Mouse (Mus musculus) myocyte (in vitro differentiated cells): Measurements from ENCODE around the gene Sox5. TPM values are rescaled to one million over a fixed set of nuclear protein-coding genes. Genes with fewer than 3 reads are reported as not detected.

Source experiments
- H3K27me3 ChIP-seq: one replicate; pipeline ENCODE4 v1.6.1; 2011; ENCODE audit not compliant: control insufficient read depth, insufficient read depth, insufficient read length
- H3K36me3 ChIP-seq: one replicate; pipeline ENCODE4 v1.6.1; 2011; ENCODE audit not compliant: control insufficient read depth, insufficient read depth
- H3K4me2 ChIP-seq: one replicate; pipeline ENCODE4 v1.6.1; 2011; ENCODE audit warnings: low read depth, control low read depth
- H3K4me3 ChIP-seq: one replicate; pipeline ENCODE4 v1.5.1; 2011; ENCODE audit warnings: mild to moderate bottlenecking, control low read depth, moderate library complexity
- H3K79me2 ChIP-seq: one replicate; pipeline ENCODE4 v1.6.1; 2011; ENCODE audit not compliant: control insufficient read depth, insufficient read depth
- H3ac ChIP-seq: one replicate; pipeline ENCODE4 v1.6.1; 2011; ENCODE audit not compliant: control insufficient read depth, insufficient read length
- CEBPB ChIP-seq: IDR thresholded peaks from 2 replicates; pipeline ENCODE4 v1.6.1; 2011; ENCODE audit warnings: mild to moderate bottlenecking, moderate library complexity; ENCODE audit not compliant: poor library complexity, insufficient read depth, severe bottlenecking
- E2F4 ChIP-seq: IDR thresholded peaks from one replicate; pipeline ENCODE4 v1.6.1; 2011; ENCODE audit warnings: mild to moderate bottlenecking, control low read depth, moderate library complexity; ENCODE audit not compliant: insufficient read depth
- MAX ChIP-seq: IDR thresholded peaks from one replicate; pipeline ENCODE4 v1.6.1; 2011; ENCODE audit warnings: low read depth, mild to moderate bottlenecking, control low read depth
- MYOD1 ChIP-seq, 3 experiments: IDR thresholded peaks; one replicate each; pipeline ENCODE4 v1.6.1; 2011; ENCODE audit warnings: control low read depth in 2 of 3, low read depth in 2 of 3, mild to moderate bottlenecking in 2 of 3, moderate library complexity in 1 of 3; ENCODE audit not compliant: insufficient read length in 2 of 3, control insufficient read depth in 1 of 3
- MYOG ChIP-seq, 3 experiments: IDR thresholded peaks; one replicate each; pipeline ENCODE4 v1.6.1; 2011; ENCODE audit warnings: control low read depth in 2 of 3, low read depth in 2 of 3, mild to moderate bottlenecking in 2 of 3; ENCODE audit not compliant: insufficient read length in 2 of 3, control insufficient read depth in 1 of 3, insufficient read depth in 1 of 3
- POLR2A ChIP-seq: IDR thresholded peaks from one replicate; pipeline ENCODE4 v1.6.1; 2011; ENCODE audit warnings: low read depth, mild to moderate bottlenecking, control low read depth, moderate library complexity; ENCODE audit not compliant: insufficient read length
- POLR2AphosphoS2 ChIP-seq: IDR thresholded peaks from one replicate; pipeline ENCODE4 v1.6.1; 2011; ENCODE audit warnings: low read depth, control low read depth; ENCODE audit not compliant: insufficient read length
- REST ChIP-seq: IDR thresholded peaks from one replicate; pipeline ENCODE4 v1.6.1; 2011; ENCODE audit warnings: mild to moderate bottlenecking, control low read depth, moderate library complexity; ENCODE audit not compliant: insufficient read depth, insufficient read length
- SRF ChIP-seq: IDR thresholded peaks from one replicate; pipeline ENCODE4 v1.6.1; 2011; ENCODE audit warnings: low read depth; ENCODE audit not compliant: control insufficient read depth, insufficient read length
- TCF12 ChIP-seq: IDR thresholded peaks from one replicate; pipeline ENCODE4 v1.6.1; 2011; ENCODE audit warnings: mild to moderate bottlenecking, control low read depth; ENCODE audit not compliant: poor library complexity, insufficient read depth, severe bottlenecking
- TCF3 ChIP-seq: IDR thresholded peaks from one replicate; pipeline ENCODE4 v1.6.1; 2011; ENCODE audit warnings: low read depth, control low read depth; ENCODE audit not compliant: insufficient read length
- USF1 ChIP-seq: IDR thresholded peaks from one replicate; pipeline ENCODE4 v1.6.1; 2011; ENCODE audit warnings: low read depth, mild to moderate bottlenecking, control low read depth, moderate library complexity
- polyA plus RNA-seq: library from polyadenylated mRNA; unstranded; fragments of >200 nt; fragmentation: generic; extraction: Trizol; gene quantifications from one replicate; pipeline ENCODE4 v1.2.1, GENCODE M21; 2012; ENCODE audit warnings: missing spikeins

Gene Sox5
- polyA plus RNA-seq, 1 experiment, result 0.50 TPM

DNA sequence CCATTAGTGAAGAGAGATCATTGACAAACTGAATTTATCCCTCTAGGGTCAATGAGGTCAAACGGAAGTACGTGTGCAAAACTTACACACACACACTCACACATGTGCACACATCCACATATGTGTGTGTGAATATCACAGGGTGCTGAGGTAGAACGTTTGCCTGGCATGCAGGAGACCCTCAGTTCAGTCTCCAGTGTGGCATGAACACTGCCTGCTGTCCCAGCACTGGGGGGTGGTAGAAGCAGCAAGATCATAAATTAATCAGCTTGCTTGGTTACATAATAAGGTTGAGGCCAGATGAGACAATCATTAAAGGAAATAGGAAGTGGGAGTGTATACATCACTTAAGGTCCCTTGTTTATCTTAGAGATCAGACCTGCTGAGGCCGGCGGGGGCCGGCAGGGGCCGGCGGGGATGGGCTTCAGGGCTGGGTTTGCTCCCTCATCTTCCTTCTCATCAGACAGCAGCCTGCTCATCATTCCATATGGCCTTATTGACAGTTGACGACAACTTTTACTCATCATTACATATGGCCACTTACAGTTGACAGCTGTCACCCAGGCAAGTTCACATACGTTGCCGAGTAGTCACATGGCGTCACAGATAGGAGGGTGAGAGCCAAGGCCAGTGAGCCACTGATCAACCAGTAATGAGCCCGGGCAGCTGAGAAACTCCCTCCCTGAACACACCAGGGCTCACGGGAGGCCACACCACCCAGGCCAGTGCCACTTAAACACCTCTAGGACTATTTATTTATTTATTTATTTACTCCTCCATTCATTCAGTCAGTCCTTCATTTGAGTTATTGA lies 309.5 kb downstream of the Sox5 start:
- Histone ChIP-seq H3K4me3 (no peak overlapping the region), H3K36me3 (no peaks in the 10 kb centered on the region), H3ac (no peak overlapping the region), H3K79me2 (no peaks in the 10 kb centered on the region), H3K4me2 (no peak overlapping the region), H3K27me3 (no peaks in the 10 kb centered on the region)
- TF ChIP-seq REST (no peak), SRF (no peak), POLR2A (no peak), MYOD1 (IDR thresholded peaks at IDR 0.05; ENCODE audit: control insufficient read depth in 1 of 3, insufficient read length in 2 of 3, low read depth in 2 of 3) (no peak), CEBPB (no peak), POLR2AphosphoS2 (no peak), E2F4 (no peak), USF1 (no peak), TCF12 (no peak), MYOG (IDR thresholded peaks at IDR 0.05; ENCODE audit: control insufficient read depth in 1 of 3, insufficient read depth in 1 of 3, insufficient read length in 2 of 3, low read depth in 2 of 3) (no peak), MAX (no peak)

GRCm38 (mm10) chr6:144466711-144467110 lies 315.1 kb downstream of the Sox5 start:
- no peak for TF ChIP-seq TCF12
- TF ChIP-seq REST, result no peak
- no peak for TF ChIP-seq POLR2AphosphoS2
- no peak for TF ChIP-seq MAX
- TF ChIP-seq CEBPB, result no peak
- TF ChIP-seq SRF, result no peak
- TF ChIP-seq USF1, result no peak
- no peak for TF ChIP-seq E2F4
- TF ChIP-seq MYOG (IDR thresholded peaks at IDR 0.05; ENCODE audit: control insufficient read depth in 1 of 3, insufficient read depth in 1 of 3, insufficient read length in 2 of 3, low read depth in 2 of 3), result no peak
- TF ChIP-seq TCF3, result no peak
- TF ChIP-seq POLR2A, result no peak
- TF ChIP-seq MYOD1 (IDR thresholded peaks at IDR 0.05; ENCODE audit: control insufficient read depth in 1 of 3, insufficient read length in 2 of 3, low read depth in 2 of 3), result no peak
- H3K4me2 ChIP-seq, result no peak overlapping the region
- H3K4me3 ChIP-seq, result no peak overlapping the region
- H3ac ChIP-seq, result no peak overlapping the region
- H3K36me3 ChIP-seq, result no peaks in the 10 kb centered on the region
- H3K27me3 ChIP-seq, result no peaks in the 10 kb centered on the region
- H3K79me2 ChIP-seq, result no peaks in the 10 kb centered on the region

DNA sequence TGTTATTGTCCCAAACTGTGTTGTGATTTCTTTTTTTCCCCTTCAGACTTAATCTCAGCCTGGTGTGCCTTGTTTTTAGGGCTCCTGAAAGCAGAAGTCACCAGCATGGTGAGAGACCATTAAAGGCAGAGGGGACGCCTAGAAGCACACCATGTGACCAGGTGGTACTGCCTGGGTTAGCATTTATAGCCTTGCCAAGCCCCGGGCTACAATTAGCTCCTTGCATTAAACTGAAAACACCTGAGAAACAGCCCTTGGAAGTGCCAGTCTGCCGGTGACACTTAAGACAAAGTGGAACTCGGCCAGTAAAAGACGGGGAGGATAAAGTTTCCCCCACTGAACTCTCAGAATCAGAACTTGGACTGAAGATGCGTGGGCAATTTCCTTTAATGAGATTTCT lies 318.1 kb downstream of the Sox5 start:
- Histone ChIP-seq H3K36me3 (no peaks in the 10 kb centered on the region), H3K27me3 (no peaks in the 10 kb centered on the region), H3K79me2 (no peaks in the 10 kb centered on the region), H3ac (no peak overlapping the region), H3K4me3 (no peak overlapping the region), H3K4me2 (no peak overlapping the region)
- no peak for TF ChIP-seq CEBPB
- TF ChIP-seq MAX, result no peak
- no peak for TF ChIP-seq TCF3
- no peak for TF ChIP-seq POLR2AphosphoS2
- no peak for TF ChIP-seq MYOD1 (IDR thresholded peaks at IDR 0.05; ENCODE audit: control insufficient read depth in 1 of 3, insufficient read length in 2 of 3, low read depth in 2 of 3)
- no peak for TF ChIP-seq SRF
- no peak for TF ChIP-seq REST
- TF ChIP-seq MYOG (IDR thresholded peaks at IDR 0.05; ENCODE audit: control insufficient read depth in 1 of 3, insufficient read depth in 1 of 3, insufficient read length in 2 of 3, low read depth in 2 of 3), result no peak
- no peak for TF ChIP-seq POLR2A
- no peak for TF ChIP-seq E2F4

DNA sequence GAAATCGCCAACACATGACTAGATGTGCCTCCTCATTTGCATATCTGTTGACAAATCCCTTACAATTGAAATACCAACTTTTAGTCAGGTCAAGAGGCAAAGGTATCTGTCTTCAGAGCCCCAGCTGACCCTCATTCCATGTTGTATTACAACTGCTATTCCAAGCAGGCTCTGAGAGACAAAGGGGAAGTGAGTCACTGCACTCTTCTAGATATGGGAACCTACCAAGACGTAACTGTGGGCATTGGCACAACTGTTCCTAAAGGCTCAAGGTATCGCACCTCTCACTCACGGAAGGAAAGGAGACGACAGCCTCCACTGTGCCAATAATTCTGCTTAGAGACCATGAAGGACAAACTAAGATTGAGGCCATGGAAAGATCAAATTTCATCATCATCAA lies 318.5 kb downstream of the Sox5 start:
- no peaks in the 10 kb centered on the region for H3K36me3 ChIP-seq

DNA sequence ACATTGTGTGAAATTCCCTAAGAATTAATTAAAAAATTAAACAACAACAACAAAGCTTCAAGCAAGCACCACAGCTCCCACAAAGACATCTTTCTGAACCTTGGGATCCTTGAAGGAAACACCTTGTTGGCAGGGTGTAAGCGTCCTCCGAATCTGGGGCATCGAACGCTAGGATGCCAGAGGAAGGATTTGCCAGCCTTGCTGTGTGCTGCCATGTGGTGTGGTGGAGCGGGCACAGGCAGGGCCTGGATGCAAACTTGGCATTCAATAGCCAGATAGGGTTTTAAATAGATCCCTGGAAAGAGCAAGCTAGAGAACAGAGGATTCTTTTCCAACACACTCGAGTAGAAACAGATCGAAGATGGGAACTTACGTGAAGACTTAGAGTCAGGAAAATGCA lies 322.3 kb downstream of the Sox5 start:
- Histone ChIP-seq H3K4me3 (no peak overlapping the region), H3K36me3 (no peaks in the 10 kb centered on the region), H3ac (no peak overlapping the region), H3K79me2 (no peaks in the 10 kb centered on the region), H3K4me2 (no peak overlapping the region), H3K27me3 (no peaks in the 10 kb centered on the region)
- TF ChIP-seq USF1 (no peak), MYOG (IDR thresholded peaks at IDR 0.05; ENCODE audit: control insufficient read depth in 1 of 3, insufficient read depth in 1 of 3, insufficient read length in 2 of 3, low read depth in 2 of 3) (no peak)

More for the DNA sequence above, 318.5 kb downstream of the Sox5 start:
- no peak for TF ChIP-seq TCF3
- TF ChIP-seq TCF12, result no peak
- no peak for TF ChIP-seq CEBPB
- no peak for TF ChIP-seq E2F4
- TF ChIP-seq MAX, result no peak
- Histone ChIP-seq H3K4me2 (no peak overlapping the region), H3K27me3 (no peaks in the 10 kb centered on the region), H3ac (no peak overlapping the region), H3K79me2 (no peaks in the 10 kb centered on the region), H3K4me3 (no peak overlapping the region)
